Mouse (Mus musculus): Measurements from ENCODE around the gene Clec12b. TPM values are rescaled to one million over a fixed set of nuclear protein-coding genes. Genes with fewer than 3 reads are reported as not detected.
A peak's percentile ranks its signal among the peaks of the same experiment; 100 is the strongest.

Gene Clec12b
- polyA plus RNA-seq, 1 experiment from 2014 or later = not detected

DNA sequence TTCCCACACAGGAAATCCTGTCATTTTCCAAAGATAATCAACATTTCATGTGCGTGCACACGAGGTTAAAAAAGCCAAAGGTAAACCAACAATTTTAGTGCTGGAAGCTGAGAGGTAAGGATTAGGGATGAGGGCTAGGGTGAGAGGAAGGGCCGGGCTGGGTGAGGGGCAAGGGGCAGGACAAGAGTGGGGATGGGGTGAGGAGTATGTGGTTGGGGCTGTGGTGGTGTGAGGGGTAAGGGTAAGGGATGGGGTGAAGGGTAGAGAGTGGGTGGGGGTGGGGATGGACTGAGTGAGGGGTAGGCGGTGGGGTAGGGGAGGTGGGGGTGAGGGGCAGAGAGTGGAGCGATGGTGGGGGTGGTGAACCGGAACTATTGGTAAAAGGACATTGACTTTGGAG is 8.1 kb upstream of the Clec12b start:
- Histone ChIP-seq H3K4me1 (ENCODE audit: control insufficient read depth, insufficient read depth, low read length) (no peaks in the 10 kb centered on the region), H3K27ac (replicated peaks; ENCODE audit: low read depth, low read length) (no peak overlapping the region), H3K9me3 (replicated peaks; ENCODE audit: control insufficient read depth, low read length) (no peaks in the 10 kb centered on the region), H3K27me3 (ENCODE audit: control insufficient read depth, insufficient read depth, low read length) (no peaks in the 10 kb centered on the region), H3K36me3 (replicated peaks; ENCODE audit: control insufficient read depth, insufficient read depth, low read depth, low read length) (no peaks in the 10 kb centered on the region), H3K4me2 (ENCODE audit: low read depth, low read length) (no peak overlapping the region), H3K4me3 (ENCODE audit: low read depth, low read length) (no peak overlapping the region), H3K9ac (replicated peaks; ENCODE audit: low read length) (no peak overlapping the region)
- no peak for DNase-seq (ENCODE audit: low spot score)
- whole genome bisulfite sequencing = 63% methylated on average over 6 of the region's 6 CpGs
- ATAC-seq (replicated peaks; ENCODE audit: insufficient number of reproducible peaks, low FRiP score, low TSS enrichment, low read depth) = no peak

- Histone ChIP-seq H3K27ac (replicated peaks; ENCODE audit: low read depth, low read length) (no peak overlapping the region), H3K4me1 (ENCODE audit: control insufficient read depth, insufficient read depth, low read length) (no peaks in the 10 kb centered on the region), H3K4me3 (ENCODE audit: low read depth, low read length) (no peak overlapping the region), H3K4me2 (ENCODE audit: low read depth, low read length) (no peak overlapping the region), H3K9me3 (replicated peaks; ENCODE audit: control insufficient read depth, low read length) (no peaks in the 10 kb centered on the region), H3K9ac (replicated peaks; ENCODE audit: low read length) (no peak overlapping the region), H3K27me3 (ENCODE audit: control insufficient read depth, insufficient read depth, low read length) (no peaks in the 10 kb centered on the region), H3K36me3 (replicated peaks; ENCODE audit: control insufficient read depth, insufficient read depth, low read depth, low read length) (no peaks in the 10 kb centered on the region)
- WGBS = 27% methylated on average over 2 of the region's 2 CpGs
- DNase-seq (ENCODE audit: low spot score) (peak; percentile 30), ATAC-seq (replicated peaks; ENCODE audit: insufficient number of reproducible peaks, low FRiP score, low TSS enrichment, low read depth) (no peak)
These were observed 7.5 kb upstream of the Clec12b start for GRCm38 (mm10) chr6:129393087-129393720.

DNA sequence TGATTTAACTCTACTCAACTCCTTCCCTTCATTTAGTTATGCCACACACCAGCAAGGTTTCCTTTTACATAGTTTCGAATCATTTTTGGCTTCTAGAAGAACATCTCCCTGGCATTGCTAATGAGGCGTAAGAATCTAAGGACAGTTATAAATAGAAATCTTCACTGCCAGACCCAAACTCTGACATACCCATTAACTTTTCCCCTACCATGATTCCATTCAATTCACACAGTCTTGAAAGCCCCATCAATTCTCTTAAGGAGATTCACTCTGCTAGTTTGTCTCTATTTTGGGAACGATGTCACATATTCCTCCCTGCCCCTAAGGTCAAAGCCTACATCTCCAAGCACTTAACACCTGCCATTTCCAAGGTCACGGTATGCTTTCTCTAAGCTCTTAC is 674 bp downstream of the Clec12b start:
- no peaks in the 10 kb centered on the region for H3K27me3 ChIP-seq (ENCODE audit: control insufficient read depth, insufficient read depth, low read length)
- DNase-seq (ENCODE audit: low spot score) (no peak), ATAC-seq (replicated peaks; ENCODE audit: insufficient number of reproducible peaks, low FRiP score, low TSS enrichment, low read depth) (no peak)
- H3K4me3 ChIP-seq (ENCODE audit: low read depth, low read length) = no peak overlapping the region
- no peaks in the 10 kb centered on the region for H3K4me1 ChIP-seq (ENCODE audit: control insufficient read depth, insufficient read depth, low read length)
- no peaks in the 10 kb centered on the region for H3K36me3 ChIP-seq (replicated peaks; ENCODE audit: control insufficient read depth, insufficient read depth, low read depth, low read length)
- WGBS = 85% methylated on average over 4 of the region's 4 CpGs
- no peak overlapping the region for H3K27ac ChIP-seq (replicated peaks; ENCODE audit: low read depth, low read length)
- no peak overlapping the region for H3K9ac ChIP-seq (replicated peaks; ENCODE audit: low read length)
- no peak overlapping the region for H3K4me2 ChIP-seq (ENCODE audit: low read depth, low read length)
- H3K9me3 ChIP-seq (replicated peaks; ENCODE audit: control insufficient read depth, low read length) = no peaks in the 10 kb centered on the region

DNA sequence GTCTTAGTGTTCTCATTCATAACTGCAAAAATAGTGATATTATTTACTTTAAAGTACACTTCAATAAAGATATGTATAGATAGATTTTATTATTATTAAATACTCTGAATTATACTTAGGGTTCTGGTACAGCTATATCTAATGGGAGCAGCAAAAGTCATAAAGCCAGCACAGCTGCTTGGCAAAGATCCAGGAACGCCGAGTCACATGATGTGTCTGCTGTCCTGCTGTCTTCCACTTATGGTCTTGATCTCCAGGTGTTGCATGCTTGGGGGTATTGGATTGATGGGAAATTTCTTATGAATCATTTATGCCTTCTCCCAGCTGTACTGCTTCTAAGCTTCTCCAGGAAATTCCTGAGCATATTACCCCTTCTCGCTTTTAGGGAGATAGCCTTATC is 2.2 kb downstream of the Clec12b start:
- no peaks in the 10 kb centered on the region for H3K36me3 ChIP-seq (replicated peaks; ENCODE audit: control insufficient read depth, insufficient read depth, low read depth, low read length)
- no peak overlapping the region for H3K4me2 ChIP-seq (ENCODE audit: low read depth, low read length)
- no peaks in the 10 kb centered on the region for H3K27me3 ChIP-seq (ENCODE audit: control insufficient read depth, insufficient read depth, low read length)
- no peak overlapping the region for H3K27ac ChIP-seq (replicated peaks; ENCODE audit: low read depth, low read length)
- WGBS = 83% methylated on average over 3 of the region's 3 CpGs
- no peak for ATAC-seq (replicated peaks; ENCODE audit: insufficient number of reproducible peaks, low FRiP score, low TSS enrichment, low read depth)
- no peaks in the 10 kb centered on the region for H3K9me3 ChIP-seq (replicated peaks; ENCODE audit: control insufficient read depth, low read length)
- H3K9ac ChIP-seq (replicated peaks; ENCODE audit: low read length) = no peak overlapping the region
- H3K4me3 ChIP-seq (ENCODE audit: low read depth, low read length) = no peak overlapping the region
- no peaks in the 10 kb centered on the region for H3K4me1 ChIP-seq (ENCODE audit: control insufficient read depth, insufficient read depth, low read length)
- no peak for DNase-seq (ENCODE audit: low spot score)

DNA sequence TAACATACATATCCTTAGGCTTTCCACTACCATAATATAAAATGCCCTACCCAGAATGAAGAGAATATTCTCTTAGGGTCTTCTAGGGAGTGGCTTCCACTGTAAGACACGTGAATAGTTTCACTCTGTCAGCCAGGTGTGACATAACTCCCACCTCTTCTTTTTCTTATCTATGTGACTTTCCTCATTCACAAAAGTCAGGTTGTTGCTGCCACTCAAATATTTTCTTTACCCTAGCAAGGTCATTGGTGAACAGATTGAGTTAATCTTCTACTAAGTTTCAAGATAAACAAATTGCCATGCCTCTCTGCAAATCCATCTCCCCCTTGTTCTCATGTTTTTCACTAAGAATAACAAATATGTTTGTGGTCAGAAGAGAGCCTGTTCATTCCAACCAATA is 3.9 kb downstream of the Clec12b start:
- no peak overlapping the region for H3K4me3 ChIP-seq (ENCODE audit: low read depth, low read length)
- H3K36me3 ChIP-seq (replicated peaks; ENCODE audit: control insufficient read depth, insufficient read depth, low read depth, low read length) = no peaks in the 10 kb centered on the region
- no peak overlapping the region for H3K9ac ChIP-seq (replicated peaks; ENCODE audit: low read length)
- H3K27ac ChIP-seq (replicated peaks; ENCODE audit: low read depth, low read length) = no peak overlapping the region
- H3K27me3 ChIP-seq (ENCODE audit: control insufficient read depth, insufficient read depth, low read length) = no peaks in the 10 kb centered on the region
- ATAC-seq (replicated peaks; ENCODE audit: insufficient number of reproducible peaks, low FRiP score, low TSS enrichment, low read depth) (no peak), DNase-seq (ENCODE audit: low spot score) (no peak)
- H3K4me2 ChIP-seq (ENCODE audit: low read depth, low read length) = no peak overlapping the region
- WGBS = 78% methylated on average over 1 of the region's 1 CpGs
- no peaks in the 10 kb centered on the region for H3K4me1 ChIP-seq (ENCODE audit: control insufficient read depth, insufficient read depth, low read length)
- no peaks in the 10 kb centered on the region for H3K9me3 ChIP-seq (replicated peaks; ENCODE audit: control insufficient read depth, low read length)

GRCm38 (mm10) chr6:129380454-129380853 is 5.2 kb downstream of the Clec12b start:
- Histone ChIP-seq H3K36me3 (replicated peaks; ENCODE audit: control insufficient read depth, insufficient read depth, low read depth, low read length) (no peaks in the 10 kb centered on the region), H3K4me2 (ENCODE audit: low read depth, low read length) (no peak overlapping the region), H3K9ac (replicated peaks; ENCODE audit: low read length) (no peak overlapping the region), H3K9me3 (replicated peaks; ENCODE audit: control insufficient read depth, low read length) (no peaks in the 10 kb centered on the region), H3K4me3 (ENCODE audit: low read depth, low read length) (no peak overlapping the region), H3K27me3 (ENCODE audit: control insufficient read depth, insufficient read depth, low read length) (no peaks in the 10 kb centered on the region), H3K27ac (replicated peaks; ENCODE audit: low read depth, low read length) (no peak overlapping the region), H3K4me1 (ENCODE audit: control insufficient read depth, insufficient read depth, low read length) (no peaks in the 10 kb centered on the region)
- no peak for DNase-seq (ENCODE audit: low spot score)
- ATAC-seq (replicated peaks; ENCODE audit: insufficient number of reproducible peaks, low FRiP score, low TSS enrichment, low read depth) = no peak
- 64% methylated on average over 4 of the region's 4 CpGs for WGBS

DNA sequence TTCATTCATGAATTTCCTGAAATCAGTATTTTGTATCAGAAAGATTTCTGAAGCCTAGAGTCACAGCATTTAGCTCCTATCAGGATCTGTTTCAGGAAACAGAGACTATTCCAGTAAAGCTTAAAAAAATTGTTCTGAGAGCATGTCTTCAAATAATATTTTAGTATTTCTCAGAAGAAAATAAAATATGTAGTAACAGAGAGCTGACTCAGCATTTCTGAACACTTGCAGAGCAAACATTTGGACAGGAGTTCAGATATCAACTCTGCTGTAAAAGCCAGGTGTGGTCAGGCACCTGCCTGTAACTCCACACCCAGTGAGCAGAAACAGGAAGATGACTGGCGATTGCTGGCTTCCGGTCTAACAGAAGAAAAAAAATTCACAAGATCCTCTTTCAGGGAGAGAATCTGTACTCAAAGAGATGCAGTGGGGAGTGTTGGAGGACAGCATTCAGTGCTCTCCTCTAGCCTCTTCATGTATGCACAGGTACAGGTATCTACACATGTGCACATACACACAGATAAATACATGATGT is 10.7 kb downstream of the Clec12b start:
- ATAC-seq (replicated peaks; ENCODE audit: insufficient number of reproducible peaks, low FRiP score, low TSS enrichment, low read depth) = no peak
- Histone ChIP-seq H3K4me1 (ENCODE audit: control insufficient read depth, insufficient read depth, low read length) (no peaks in the 10 kb centered on the region), H3K27me3 (ENCODE audit: control insufficient read depth, insufficient read depth, low read length) (no peaks in the 10 kb centered on the region), H3K9me3 (replicated peaks; ENCODE audit: control insufficient read depth, low read length) (no peaks in the 10 kb centered on the region), H3K27ac (replicated peaks; ENCODE audit: low read depth, low read length) (no peak overlapping the region), H3K4me3 (ENCODE audit: low read depth, low read length) (no peak overlapping the region), H3K4me2 (ENCODE audit: low read depth, low read length) (no peak overlapping the region), H3K9ac (replicated peaks; ENCODE audit: low read length) (no peak overlapping the region), H3K36me3 (replicated peaks; ENCODE audit: control insufficient read depth, insufficient read depth, low read depth, low read length) (no peaks in the 10 kb centered on the region)
- 87% methylated on average over 2 of the region's 2 CpGs for WGBS
- DNase-seq (ENCODE audit: low spot score) = no peak

DNA sequence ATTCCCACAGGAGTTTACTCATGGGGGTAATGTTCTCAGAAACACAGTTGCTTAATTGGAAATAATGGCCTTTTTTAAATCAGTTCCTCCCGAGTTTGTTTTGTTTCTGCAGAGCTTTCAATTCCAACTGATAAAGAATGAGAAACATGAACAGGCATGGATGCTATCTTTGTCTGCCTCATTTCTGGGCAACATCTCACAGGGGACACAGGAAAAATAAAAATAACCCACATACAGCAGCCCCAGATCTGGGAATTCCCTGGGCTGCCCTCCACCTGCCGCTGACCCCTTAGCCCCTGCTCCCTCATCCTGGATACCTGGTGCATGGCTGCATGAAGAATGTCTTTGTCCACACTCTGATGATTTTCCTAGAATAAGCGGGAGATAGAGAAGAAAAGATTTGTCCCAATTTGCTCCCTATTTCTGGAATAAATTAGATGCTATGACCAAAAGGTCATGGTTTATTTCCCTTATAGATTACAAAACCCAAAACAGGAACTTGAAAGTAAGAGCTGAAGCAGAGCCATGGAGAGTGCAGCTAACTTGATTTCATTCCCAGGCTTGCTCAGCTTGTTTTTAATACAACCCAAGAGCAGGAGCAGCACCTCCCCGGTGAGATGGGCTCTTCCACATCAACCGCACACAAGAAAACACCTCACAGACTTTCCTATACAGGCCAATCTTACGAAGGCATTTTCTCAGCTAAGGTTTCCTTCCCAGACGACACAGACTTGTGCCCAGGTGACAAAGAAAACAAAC is 16.1 kb downstream of the Clec12b start:
- ATAC-seq (replicated peaks; ENCODE audit: insufficient number of reproducible peaks, low FRiP score, low TSS enrichment, low read depth) (no peak), DNase-seq (ENCODE audit: low spot score) (no peak)
- H3K4me3 ChIP-seq (ENCODE audit: low read depth, low read length) = no peak overlapping the region
- no peaks in the 10 kb centered on the region for H3K4me1 ChIP-seq (ENCODE audit: control insufficient read depth, insufficient read depth, low read length)
- WGBS = 59% methylated on average over 7 of the region's 7 CpGs
- no peaks in the 10 kb centered on the region for H3K27me3 ChIP-seq (ENCODE audit: control insufficient read depth, insufficient read depth, low read length)
- H3K9me3 ChIP-seq (replicated peaks; ENCODE audit: control insufficient read depth, low read length) = no peaks in the 10 kb centered on the region
- no peak overlapping the region for H3K27ac ChIP-seq (replicated peaks; ENCODE audit: low read depth, low read length)
- H3K36me3 ChIP-seq (replicated peaks; ENCODE audit: control insufficient read depth, insufficient read depth, low read depth, low read length) = no peaks in the 10 kb centered on the region
- no peak overlapping the region for H3K9ac ChIP-seq (replicated peaks; ENCODE audit: low read length)
- H3K4me2 ChIP-seq (ENCODE audit: low read depth, low read length) = no peak overlapping the region
